Mouse (Mus musculus) left cerebral cortex, postnatal 14 days (tissue): ENCODE data around the gene Tepsin. TPM values are rescaled to one million over a fixed set of nuclear protein-coding genes. Genes with fewer than 3 reads are reported as not detected.

ENCODE experiments used
- DNase-seq, 2 experiments: peaks; one replicate each; pipeline ENCODE4 v3.0.0; 2021 to 2022; ENCODE audit warnings: low spot score in 2 of 2, mixed read lengths in 1 of 2
- intact Hi-C: fragments of 180-260 bp; cut with DNase I; formaldehyde crosslinking; loops from one replicate; pipeline ENCODE4 v1.15.1; 2025
- microRNA-seq, 2 experiments: library from miRNA; unstranded; fragments of <30 nt; microRNA quantifications; one replicate each; pipeline ENCODE4 v1.2.0; 2022
- total RNA-seq, 2 experiments: library from RNA; stranded (reverse); gene quantifications; 2 replicates each; pipeline ENCODE4 v1.2.3; 2021

Gene Tepsin
- total RNA-seq, 2 experiments from 2014 or later, result 18.4 to 18.7 TPM

DNA sequence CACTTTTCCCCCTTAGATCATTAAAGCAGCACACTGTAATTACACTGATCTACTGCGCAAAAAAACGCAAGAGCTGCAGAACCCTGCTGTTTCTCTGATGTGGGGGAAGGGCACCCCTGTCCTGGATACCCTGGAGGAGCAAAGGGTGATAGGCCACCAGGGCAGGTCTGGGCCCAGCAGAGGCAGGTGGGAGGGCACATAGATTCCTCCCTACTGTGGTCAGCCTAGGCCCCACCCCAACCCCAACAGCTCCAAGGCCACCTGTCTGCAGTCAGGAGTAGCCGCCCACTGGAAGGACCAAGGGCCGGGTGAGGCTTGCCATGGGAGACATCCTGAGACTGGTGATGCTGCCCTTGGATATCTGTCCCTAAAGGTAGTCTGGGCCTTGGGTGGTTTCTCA lies 53.2 kb downstream of the Tepsin start:
- no peak for DNase-seq
- intact Hi-C loops, result no loop called here

DNA sequence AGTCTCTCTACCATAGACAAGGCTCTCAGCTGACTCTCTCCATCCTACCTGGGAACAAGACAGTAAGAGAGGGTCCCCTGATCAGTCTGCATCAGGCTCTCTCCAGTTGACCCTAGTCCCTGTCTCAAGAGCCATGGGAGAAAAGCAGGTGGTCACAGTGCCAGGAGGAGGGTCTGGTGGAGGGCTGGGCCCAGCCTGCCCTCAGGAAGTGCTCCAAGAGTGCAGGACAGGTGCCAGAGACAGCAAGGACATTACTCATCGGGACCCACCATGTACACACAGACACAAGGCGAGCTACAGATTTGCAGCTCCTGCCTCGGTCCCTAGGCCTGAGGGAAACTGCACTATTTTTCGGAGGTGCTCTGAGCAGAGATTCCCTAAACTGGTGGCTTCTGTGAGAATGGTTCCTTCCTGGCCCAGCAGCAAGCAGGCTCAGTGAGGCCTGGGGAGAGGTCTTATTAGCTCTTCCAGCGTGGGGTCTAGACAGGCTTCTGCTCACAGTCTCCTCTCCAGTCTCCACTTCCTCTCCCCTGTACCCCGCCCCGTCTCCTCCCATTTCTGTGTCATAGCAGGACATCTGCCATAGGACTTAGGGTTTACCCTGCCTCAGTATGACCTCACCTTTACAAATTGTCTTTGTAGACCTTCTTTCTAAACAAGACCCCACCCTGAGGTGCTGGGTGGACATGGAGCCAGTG lies 56.2 kb downstream of the Tepsin start:
- intact Hi-C loops, result no loop called here
- DNase-seq, result no peak

DNA sequence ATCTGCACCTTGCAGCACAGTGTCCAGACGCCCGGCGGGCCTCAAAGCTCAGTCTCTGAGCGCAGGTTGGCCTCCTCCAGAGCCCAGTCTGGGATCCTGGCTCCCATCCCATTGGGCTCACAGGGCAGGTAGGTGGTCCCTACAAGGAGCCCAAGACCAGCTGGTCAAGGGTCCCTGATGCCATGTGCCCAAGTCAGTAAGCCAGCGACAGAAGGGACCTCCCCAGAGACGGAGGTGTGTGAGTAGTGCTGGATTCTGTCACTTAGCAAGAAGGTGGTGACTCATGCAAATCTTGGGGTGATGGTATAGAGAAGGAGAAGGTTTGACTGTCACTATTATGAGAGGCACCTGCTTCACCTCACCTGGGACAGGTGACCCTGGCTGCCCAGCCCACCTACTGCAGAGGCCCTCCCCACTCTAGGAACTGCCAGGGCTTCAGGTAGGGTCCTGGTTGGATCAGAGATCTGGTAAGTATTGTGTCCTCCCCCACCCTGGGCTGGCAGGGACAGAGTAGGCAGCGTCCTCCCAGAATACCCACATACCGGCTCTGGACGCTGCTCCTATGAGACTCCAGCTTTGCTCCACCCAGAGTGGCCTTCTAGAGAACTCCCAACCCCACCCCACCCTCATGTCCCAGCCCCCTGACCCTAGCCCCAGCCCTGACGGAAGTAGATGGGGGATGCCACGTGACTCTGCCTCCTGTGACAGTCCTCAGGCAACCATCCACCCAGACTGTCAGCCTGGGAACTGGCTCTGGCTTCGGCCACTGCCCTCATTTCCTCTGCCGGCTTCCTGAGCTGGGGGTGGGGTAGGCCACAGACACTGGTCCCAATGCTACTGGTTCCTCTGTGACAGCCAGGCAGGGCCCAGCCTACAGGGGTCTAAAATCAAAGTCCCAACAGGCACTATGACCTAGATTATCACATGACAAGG lies 57.1 kb downstream of the Tepsin start:
- peak in 1 of 2 experiments; percentile 55 for DNase-seq
- intact Hi-C loops, result no loop called here

Small RNA genes within 50 kb of the gene (microRNA-seq; reads per million reads assigned to microRNA genes)
- 0 reads per million in 2 experiments for gene Gm25948

Other genes starting within 250 kb of the Tepsin start
- 10 to 100 TPM; 37.0 to 47.7 TPM for gene Chmp6, start 185.3 kb downstream of the Tepsin start, total RNA-seq
- gene Baiap2, start 156.0 kb downstream of the Tepsin start, total RNA-seq, result 100 to 1,000 TPM; 197 to 200 TPM
- gene Aatk, start 51.6 kb downstream of the Tepsin start, total RNA-seq, result 100 to 1,000 TPM; 171 to 185 TPM
- 10 to 100 TPM; 29.5 to 41.7 TPM for gene Cep131, start 11.9 kb downstream of the Tepsin start, total RNA-seq
- 10 to 100 TPM; 35.3 to 39.1 TPM for gene Ndufaf8, start 197 bp upstream of the Tepsin start, total RNA-seq
- 10 to 100 TPM; 94.9 to 95.2 TPM for gene Slc38a10, start 52.6 kb upstream of the Tepsin start, total RNA-seq
- gene Bahcc1, start 134.2 kb upstream of the Tepsin start, total RNA-seq, result 10 to 100 TPM; 16.4 to 17.6 TPM
- 1,000 to 10,000 TPM; 1,748 to 1,778 TPM for gene Actg1, start 249.8 kb upstream of the Tepsin start, total RNA-seq